ENCODE assay signal across 11 mouse cellular contexts in the genomic region with DNA sequence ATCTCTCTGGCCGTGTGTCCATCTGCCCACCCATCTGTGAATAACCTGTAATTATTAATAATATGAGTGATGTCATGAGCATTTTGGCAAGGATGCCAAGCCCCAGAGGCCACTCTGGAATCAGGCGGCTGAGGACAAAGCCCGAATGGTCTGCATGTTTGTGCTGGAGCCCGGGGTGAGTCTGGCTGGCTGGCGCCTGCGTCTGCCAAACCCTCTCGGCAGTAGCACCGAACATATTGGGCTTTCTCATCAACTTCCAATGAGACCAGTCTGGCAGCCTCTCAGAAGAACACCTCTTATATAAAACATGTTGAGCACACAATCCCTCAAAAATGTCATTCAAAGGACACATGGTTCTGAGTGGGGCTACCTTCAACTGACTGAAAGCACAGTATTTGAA.
DNase-seq lines count a peak whose midpoint lies in the region; ATAC-seq lines count a peak whose summit lies in the region.
"Had no signal": no experiment of that assay in that cellular context is flagged by ENCODE, and none has a peak within 500 bp of the region (broad histone marks: within the 10 kb centered on the region; RNA-seq: fewer than 3 reads in every experiment).

No protein-coding gene starts in this region.

- H3K9me3 ChIP-seq in kidney, embryonic 15.5 days (replicated peaks) = no peaks in the 10 kb centered on the region
- H3K9me3 ChIP-seq: embryonic facial prominence, embryonic 10.5 days; heart, embryonic 15.5 days had no signal

- no peaks in the 10 kb centered on the region for H3K36me3 ChIP-seq in kidney, embryonic 15.5 days
- H3K36me3 ChIP-seq: embryonic facial prominence, embryonic 10.5 days; heart, embryonic 15.5 days had no signal

- ATAC-seq in kidney, embryonic 15.5 days (replicated peaks; ENCODE audit: low FRiP score) = no peak

- DNase-seq in layer of hippocampus, adult 11-12 months (ENCODE audit: low spot score) = peak; percentile 32
- DNase-seq in layer of hippocampus, adult 9-10 months (ENCODE audit: low spot score) = no peak
- DNase-seq in fibroblast of lung, adult 2 months (ENCODE audit: low read depth) = peak; percentile 50
- DNase-seq in heart, postnatal 36 days = peak; percentile 7 to 8
- DNase-seq in right cerebral cortex, postnatal 25 days = peak; percentile 42
- DNase-seq in yolk sac, embryonic 10.5 days (ENCODE audit: low spot score) = no peak
- DNase-seq in spleen, postnatal 14 days (ENCODE audit: low spot score in 2 of 2) = no peak
- DNase-seq: adrenal gland, adult 2 months had no signal

- no peak overlapping the region for H3K9ac ChIP-seq in kidney, embryonic 15.5 days
- H3K9ac ChIP-seq: heart, embryonic 15.5 days had no signal

- intact Hi-C loops in heart, postnatal 36 days (cut with DNase I) = no loop called here

- no peak overlapping the region for H3K27ac ChIP-seq in kidney, embryonic 15.5 days
- H3K27ac ChIP-seq: embryonic facial prominence, embryonic 10.5 days; heart, embryonic 15.5 days had no signal

- 85% methylated on average over 8 of the region's 8 CpGs for WGBS in kidney, embryonic 15.5 days

- no peaks in the 10 kb centered on the region for H3K27me3 ChIP-seq in kidney, embryonic 15.5 days
- H3K27me3 ChIP-seq: heart, embryonic 15.5 days had no signal

- H3K4me1 ChIP-seq in kidney, embryonic 15.5 days = peaks cover 7% of the 10 kb centered on the region
- H3K4me1 ChIP-seq: heart, embryonic 15.5 days had no signal

- no peak overlapping the region for H3K4me2 ChIP-seq in kidney, embryonic 15.5 days
- H3K4me2 ChIP-seq: heart, embryonic 15.5 days had no signal

- no peak overlapping the region for H3K4me3 ChIP-seq in kidney, embryonic 15.5 days (replicated peaks)
- H3K4me3 ChIP-seq: embryonic facial prominence, embryonic 10.5 days; heart, embryonic 15.5 days had no signal

Comparison
In these comparisons a context has a peak if more than half of its experiments do, and no peak if none do; other contexts are left out.
1. DNase-seq: peak in layer of hippocampus, adult 11-12 months (single experiment), fibroblast of lung, adult 2 months (single experiment), heart, postnatal 36 days (2 of 2) and right cerebral cortex, postnatal 25 days (single experiment); none in layer of hippocampus, adult 9-10 months (single experiment), yolk sac, embryonic 10.5 days (single experiment) and spleen, postnatal 14 days (0 of 2).